Comparison of ENCODE assay signal across 12 mouse cellular contexts in genomic region chr9:22809621-22810126, GRCm38 (mm10).
"Had no signal": no experiment of that assay in that cellular context is flagged by ENCODE, and none has a peak within 500 bp of the region (broad histone marks: within the 10 kb centered on the region; RNA-seq: fewer than 3 reads in every experiment).

No protein-coding gene starts in this region.

- H3K4me2 ChIP-seq: kidney, embryonic 15.5 days; limb, embryonic 12.5 days; lung, embryonic 15.5 days; midbrain, embryonic 11.5 days; midbrain, embryonic 15.5 days; neural tube, embryonic 12.5 days had no signal

- H3K36me3 ChIP-seq: kidney, embryonic 15.5 days; limb, embryonic 12.5 days; lung, embryonic 15.5 days; midbrain, embryonic 15.5 days; neural tube, embryonic 12.5 days had no signal

- H3K27ac ChIP-seq: kidney, embryonic 15.5 days; limb, embryonic 12.5 days; lung, embryonic 15.5 days; midbrain, embryonic 15.5 days; neural tube, embryonic 12.5 days; stomach, postnatal 0 days had no signal

- H3K4me1 ChIP-seq: lung, embryonic 15.5 days; midbrain, embryonic 15.5 days; neural tube, embryonic 12.5 days had no signal

- DNase-seq: kidney, adult 2 months; kidney, postnatal 14 days; layer of hippocampus, postnatal 36 days; right cerebral cortex, postnatal 25 days had no signal

- H3K9ac ChIP-seq: kidney, embryonic 15.5 days; limb, embryonic 12.5 days; lung, embryonic 15.5 days; midbrain, embryonic 15.5 days; neural tube, embryonic 12.5 days had no signal

- ATAC-seq: intestine, embryonic 16.5 days; midbrain, embryonic 15.5 days had no signal

- H3K27me3 ChIP-seq: kidney, embryonic 15.5 days; limb, embryonic 12.5 days; lung, embryonic 15.5 days; midbrain, embryonic 15.5 days; neural tube, embryonic 12.5 days had no signal

- H3K4me3 ChIP-seq: kidney, embryonic 15.5 days; limb, embryonic 12.5 days; lung, embryonic 15.5 days; midbrain, embryonic 15.5 days; neural tube, embryonic 12.5 days had no signal

- H3K9me3 ChIP-seq: kidney, embryonic 15.5 days; limb, embryonic 12.5 days; lung, embryonic 15.5 days; midbrain, embryonic 15.5 days; neural tube, embryonic 12.5 days had no signal
